Mouse (Mus musculus): ENCODE data around the gene Ikzf2. TPM values are rescaled to one million over a fixed set of nuclear protein-coding genes. Genes with fewer than 3 reads are reported as not detected.

Gene Ikzf2
- polyA plus RNA-seq, 1 experiment from 2014 or later = 2.4 TPM

GRCm38 (mm10) chr1:69542546-69542945, 144.5 kb downstream of the Ikzf2 start:
- ATAC-seq = no peak

GRCm38 (mm10) chr1:69538663-69539062, 148.4 kb downstream of the Ikzf2 start:
- no peak overlapping the region for H3K4me3 ChIP-seq (ENCODE audit: low read length)
- H3K9me3 ChIP-seq (ENCODE audit: control insufficient read depth, low read length) = no peaks in the 10 kb centered on the region
- no peak overlapping the region for H3K27ac ChIP-seq (ENCODE audit: low read length)
- H3K4me1 ChIP-seq (ENCODE audit: control insufficient read depth, insufficient read depth, low read length) = no peaks in the 10 kb centered on the region
- 78% methylated on average over 7 of the region's 7 CpGs for WGBS
- no peak for ATAC-seq
- H3K4me2 ChIP-seq (ENCODE audit: low read depth, low read length) = no peak overlapping the region
- H3K9ac ChIP-seq (ENCODE audit: low read depth, low read length) = no peak overlapping the region
- peaks cover 3% of the 10 kb centered on the region; the same call in 1 of the 2 replicates for H3K36me3 ChIP-seq (ENCODE audit: control insufficient read depth, insufficient read depth, low read length)
- H3K27me3 ChIP-seq (replicated peaks; ENCODE audit: control insufficient read depth, insufficient read depth, low read length) = no peaks in the 10 kb centered on the region

More at GRCm38 (mm10) chr1:69542546-69542945, 144.5 kb downstream of the Ikzf2 start:
- Histone ChIP-seq H3K36me3 (ENCODE audit: control insufficient read depth, insufficient read depth, low read length) (peaks cover 3% of the 10 kb centered on the region; the same call in 1 of the 2 replicates), H3K27ac (ENCODE audit: low read length) (no peak overlapping the region), H3K9me3 (ENCODE audit: control insufficient read depth, low read length) (no peaks in the 10 kb centered on the region), H3K27me3 (replicated peaks; ENCODE audit: control insufficient read depth, insufficient read depth, low read length) (no peaks in the 10 kb centered on the region), H3K4me1 (ENCODE audit: control insufficient read depth, insufficient read depth, low read length) (no peaks in the 10 kb centered on the region), H3K4me2 (ENCODE audit: low read depth, low read length) (no peak overlapping the region), H3K4me3 (ENCODE audit: low read length) (no peak overlapping the region), H3K9ac (ENCODE audit: low read depth, low read length) (no peak overlapping the region)
- 80% methylated on average over 3 of the region's 3 CpGs for WGBS

DNA sequence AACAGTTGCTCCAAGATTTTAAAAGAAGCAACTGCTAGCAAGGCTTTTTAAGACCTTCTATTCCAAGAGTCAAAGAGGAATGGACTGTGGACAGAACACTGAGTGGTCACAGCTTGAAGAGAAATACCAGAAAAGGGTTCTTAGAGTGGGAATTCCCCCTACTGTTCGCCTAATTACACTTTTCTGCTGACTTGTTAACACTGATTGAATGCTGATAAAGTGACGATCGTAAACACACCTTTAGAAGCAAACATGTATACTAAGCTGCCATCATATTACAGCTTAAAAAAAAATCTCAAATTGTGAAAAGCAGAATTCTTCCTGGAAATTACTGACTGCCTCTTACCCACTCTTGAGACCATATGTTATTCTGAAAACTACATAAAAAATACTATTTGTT, 149.4 kb downstream of the Ikzf2 start:
- Histone ChIP-seq H3K4me3 (ENCODE audit: low read length) (no peak overlapping the region), H3K9me3 (ENCODE audit: control insufficient read depth, low read length) (no peaks in the 10 kb centered on the region), H3K9ac (ENCODE audit: low read depth, low read length) (no peak overlapping the region), H3K4me2 (ENCODE audit: low read depth, low read length) (no peak overlapping the region), H3K27ac (ENCODE audit: low read length) (no peak overlapping the region), H3K36me3 (ENCODE audit: control insufficient read depth, insufficient read depth, low read length) (peaks cover 3% of the 10 kb centered on the region; the same call in 1 of the 2 replicates), H3K27me3 (replicated peaks; ENCODE audit: control insufficient read depth, insufficient read depth, low read length) (no peaks in the 10 kb centered on the region), H3K4me1 (ENCODE audit: control insufficient read depth, insufficient read depth, low read length) (no peaks in the 10 kb centered on the region)
- WGBS = 58% methylated on average over 3 of the region's 3 CpGs
- no peak for ATAC-seq

DNA sequence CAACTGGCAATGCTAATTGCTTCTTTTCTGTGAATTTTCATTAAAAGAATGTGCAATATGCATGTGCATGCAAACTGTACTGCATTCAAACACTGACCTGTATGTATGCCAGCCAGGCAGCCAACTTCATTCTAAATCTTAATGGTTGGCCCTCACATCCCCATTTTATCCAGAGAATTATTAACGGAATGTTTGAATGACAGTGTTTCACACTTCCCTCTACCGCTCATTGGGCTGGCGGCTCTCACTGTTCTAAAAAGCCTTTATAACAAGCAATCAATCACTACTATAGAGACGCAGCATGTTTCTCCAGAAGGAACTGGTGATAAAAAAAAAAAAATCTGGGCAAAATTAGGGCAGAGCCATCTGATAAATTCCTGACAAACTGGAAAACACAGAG, 151.5 kb downstream of the Ikzf2 start:
- WGBS = 65% methylated on average over 4 of the region's 4 CpGs
- ATAC-seq = no peak

GRCm38 (mm10) chr1:69533048-69533447, 154.0 kb downstream of the Ikzf2 start:
- Histone ChIP-seq H3K4me1 (ENCODE audit: control insufficient read depth, insufficient read depth, low read length) (no peaks in the 10 kb centered on the region), H3K4me2 (ENCODE audit: low read depth, low read length) (no peak overlapping the region), H3K4me3 (ENCODE audit: low read length) (no peak overlapping the region), H3K9ac (ENCODE audit: low read depth, low read length) (no peak overlapping the region), H3K27me3 (replicated peaks; ENCODE audit: control insufficient read depth, insufficient read depth, low read length) (no peaks in the 10 kb centered on the region), H3K27ac (ENCODE audit: low read length) (no peak overlapping the region), H3K36me3 (ENCODE audit: control insufficient read depth, insufficient read depth, low read length) (no peaks in the 10 kb centered on the region), H3K9me3 (ENCODE audit: control insufficient read depth, low read length) (no peaks in the 10 kb centered on the region)
- 89% methylated on average over 10 of the region's 10 CpGs for WGBS
- no peak for ATAC-seq

More for the DNA sequence above, 151.5 kb downstream of the Ikzf2 start:
- Histone ChIP-seq H3K36me3 (ENCODE audit: control insufficient read depth, insufficient read depth, low read length) (peaks cover 3% of the 10 kb centered on the region; the same call in 1 of the 2 replicates), H3K4me1 (ENCODE audit: control insufficient read depth, insufficient read depth, low read length) (no peaks in the 10 kb centered on the region), H3K27me3 (replicated peaks; ENCODE audit: control insufficient read depth, insufficient read depth, low read length) (no peaks in the 10 kb centered on the region), H3K27ac (ENCODE audit: low read length) (no peak overlapping the region), H3K9me3 (ENCODE audit: control insufficient read depth, low read length) (no peaks in the 10 kb centered on the region), H3K4me2 (ENCODE audit: low read depth, low read length) (no peak overlapping the region), H3K4me3 (ENCODE audit: low read length) (no peak overlapping the region), H3K9ac (ENCODE audit: low read depth, low read length) (no peak overlapping the region)

DNA sequence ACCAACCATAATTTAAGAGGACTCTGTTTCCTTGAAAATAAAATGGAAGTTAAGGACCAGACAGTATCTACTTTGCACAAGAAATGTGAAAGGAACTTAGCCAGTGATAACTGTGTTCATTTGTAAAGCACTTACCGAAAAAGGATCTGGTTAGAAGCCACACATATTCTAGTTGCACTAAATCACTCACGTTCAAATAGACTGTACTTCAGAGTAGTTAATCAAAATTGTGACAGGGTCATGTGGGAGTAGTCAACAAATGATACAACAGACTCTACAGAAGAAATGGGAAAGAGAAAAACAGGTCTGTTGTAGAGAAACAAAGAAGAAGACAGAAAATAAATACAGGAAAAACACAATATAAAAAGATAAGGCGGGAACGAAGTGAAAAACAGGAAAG, 158.3 kb downstream of the Ikzf2 start:
- no peaks in the 10 kb centered on the region for H3K36me3 ChIP-seq (ENCODE audit: control insufficient read depth, insufficient read depth, low read length)
- no peaks in the 10 kb centered on the region for H3K27me3 ChIP-seq (replicated peaks; ENCODE audit: control insufficient read depth, insufficient read depth, low read length)
- no peak overlapping the region for H3K4me2 ChIP-seq (ENCODE audit: low read depth, low read length)
- ATAC-seq = no peak
- H3K4me3 ChIP-seq (ENCODE audit: low read length) = no peak overlapping the region
- H3K9ac ChIP-seq (ENCODE audit: low read depth, low read length) = no peak overlapping the region
- no peaks in the 10 kb centered on the region for H3K9me3 ChIP-seq (ENCODE audit: control insufficient read depth, low read length)
- no peak overlapping the region for H3K27ac ChIP-seq (ENCODE audit: low read length)
- 74% methylated on average over 4 of the region's 4 CpGs for WGBS
- no peaks in the 10 kb centered on the region for H3K4me1 ChIP-seq (ENCODE audit: control insufficient read depth, insufficient read depth, low read length)

DNA sequence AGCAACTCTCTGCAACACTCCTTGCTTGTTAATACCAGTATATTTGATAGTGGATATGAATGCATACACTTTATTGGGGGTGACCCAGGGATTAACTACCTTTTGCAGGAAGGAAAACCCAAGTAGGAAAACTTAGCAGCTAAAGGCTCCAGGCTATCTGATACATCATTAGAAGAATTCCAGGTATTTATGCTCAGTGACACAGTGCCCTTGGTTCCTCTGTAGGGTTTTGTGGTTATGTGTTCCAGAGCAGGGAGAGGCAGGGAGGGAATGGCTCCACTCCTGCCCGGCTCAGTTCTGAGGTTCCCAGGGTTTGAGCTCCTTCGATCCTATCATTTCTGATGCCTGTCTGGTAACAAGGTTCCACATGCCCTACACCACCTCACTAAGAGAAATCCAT, 165.4 kb downstream of the Ikzf2 start:
- H3K27me3 ChIP-seq (replicated peaks; ENCODE audit: control insufficient read depth, insufficient read depth, low read length) = no peaks in the 10 kb centered on the region
- 80% methylated on average over 2 of the region's 2 CpGs for WGBS
- no peak overlapping the region for H3K9ac ChIP-seq (ENCODE audit: low read depth, low read length)
- ATAC-seq = no peak
- no peak overlapping the region for H3K4me3 ChIP-seq (ENCODE audit: low read length)
- no peaks in the 10 kb centered on the region for H3K9me3 ChIP-seq (ENCODE audit: control insufficient read depth, low read length)
- no peak overlapping the region for H3K27ac ChIP-seq (ENCODE audit: low read length)
- no peak overlapping the region for H3K4me2 ChIP-seq (ENCODE audit: low read depth, low read length)
- no peaks in the 10 kb centered on the region for H3K36me3 ChIP-seq (ENCODE audit: control insufficient read depth, insufficient read depth, low read length)
- H3K4me1 ChIP-seq (ENCODE audit: control insufficient read depth, insufficient read depth, low read length) = no peaks in the 10 kb centered on the region

DNA sequence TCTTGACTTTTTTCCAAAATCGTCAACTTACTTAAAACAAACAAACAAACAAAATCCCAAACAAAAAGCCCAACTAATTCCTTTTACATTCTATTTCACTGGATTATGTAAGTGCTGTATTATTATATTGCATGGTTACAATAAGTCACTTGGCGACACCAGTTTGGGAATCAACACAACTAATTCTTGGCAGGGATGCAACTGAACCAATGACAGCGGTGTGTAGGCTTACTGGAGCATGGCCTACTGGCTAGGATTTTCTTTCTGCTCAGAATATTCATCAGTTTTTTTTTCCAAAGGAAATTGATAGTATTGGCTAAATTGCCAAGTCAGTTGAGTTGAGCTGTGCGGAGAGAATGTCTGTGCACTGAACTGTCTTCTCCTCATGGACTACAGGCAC, 167.7 kb downstream of the Ikzf2 start:
- H3K4me3 ChIP-seq (ENCODE audit: low read length) = no peak overlapping the region

GRCm38 (mm10) chr1:69518012-69518411, 169.0 kb downstream of the Ikzf2 start:
- no peaks in the 10 kb centered on the region for H3K9me3 ChIP-seq (ENCODE audit: control insufficient read depth, low read length)
- H3K27ac ChIP-seq (ENCODE audit: low read length) = no peak overlapping the region
- 0 out of 2 replicates have a peak, but pooled peaks cover 2% of the 10 kb centered on the region for H3K4me1 ChIP-seq (ENCODE audit: control insufficient read depth, insufficient read depth, low read length)
- H3K4me2 ChIP-seq (ENCODE audit: low read depth, low read length) = no peak overlapping the region
- no peaks in the 10 kb centered on the region for H3K27me3 ChIP-seq (replicated peaks; ENCODE audit: control insufficient read depth, insufficient read depth, low read length)
- 85% methylated on average over 4 of the region's 4 CpGs for WGBS
- H3K36me3 ChIP-seq (ENCODE audit: control insufficient read depth, insufficient read depth, low read length) = no peaks in the 10 kb centered on the region
- no peak for ATAC-seq
- H3K9ac ChIP-seq (ENCODE audit: low read depth, low read length) = no peak overlapping the region
- H3K4me3 ChIP-seq (ENCODE audit: low read length) = no peak overlapping the region

More for the DNA sequence above, 167.7 kb downstream of the Ikzf2 start:
- Histone ChIP-seq H3K27ac (ENCODE audit: low read length) (no peak overlapping the region), H3K9me3 (ENCODE audit: control insufficient read depth, low read length) (no peaks in the 10 kb centered on the region), H3K4me2 (ENCODE audit: low read depth, low read length) (no peak overlapping the region), H3K27me3 (replicated peaks; ENCODE audit: control insufficient read depth, insufficient read depth, low read length) (no peaks in the 10 kb centered on the region), H3K4me1 (ENCODE audit: control insufficient read depth, insufficient read depth, low read length) (no peaks in the 10 kb centered on the region), H3K9ac (ENCODE audit: low read depth, low read length) (no peak overlapping the region), H3K36me3 (ENCODE audit: control insufficient read depth, insufficient read depth, low read length) (no peaks in the 10 kb centered on the region)
- ATAC-seq = no peak
- 91% methylated on average over 4 of the region's 4 CpGs for WGBS

DNA sequence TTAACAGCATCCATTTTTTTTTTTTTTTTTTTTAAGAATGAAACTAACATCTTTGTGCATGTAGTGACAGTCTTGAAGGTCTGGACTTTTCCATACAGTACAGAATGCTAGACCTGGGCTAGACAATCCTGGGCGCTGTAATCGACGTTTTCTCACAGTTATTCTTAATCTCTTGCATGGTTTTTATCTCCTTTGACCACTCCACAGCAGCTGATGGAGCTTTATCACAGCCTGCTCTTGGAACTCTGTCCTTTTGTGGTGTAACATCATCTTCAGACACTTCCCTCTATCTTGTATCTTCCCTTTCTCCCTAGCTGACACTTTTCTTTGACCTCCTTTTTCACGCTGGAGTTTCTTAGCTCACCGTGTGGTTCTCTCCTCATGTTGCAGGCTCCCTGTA, 170.9 kb downstream of the Ikzf2 start:
- H3K4me3 ChIP-seq (ENCODE audit: low read length) = no peak overlapping the region
- H3K9ac ChIP-seq (ENCODE audit: low read depth, low read length) = no peak overlapping the region
- H3K27ac ChIP-seq (ENCODE audit: low read length) = no peak overlapping the region
- no peak overlapping the region for H3K4me2 ChIP-seq (ENCODE audit: low read depth, low read length)
- 0 out of 2 replicates have a peak, but pooled peaks cover 2% of the 10 kb centered on the region for H3K4me1 ChIP-seq (ENCODE audit: control insufficient read depth, insufficient read depth, low read length)
- H3K27me3 ChIP-seq (replicated peaks; ENCODE audit: control insufficient read depth, insufficient read depth, low read length) = no peaks in the 10 kb centered on the region
- WGBS = 73% methylated on average over 5 of the region's 5 CpGs
- H3K36me3 ChIP-seq (ENCODE audit: control insufficient read depth, insufficient read depth, low read length) = no peaks in the 10 kb centered on the region
- ATAC-seq = no peak
- no peaks in the 10 kb centered on the region for H3K9me3 ChIP-seq (ENCODE audit: control insufficient read depth, low read length)

Measured in intestine, embryonic 16.5 days (tissue).